Mouse (Mus musculus): ENCODE measurements at regions not wholly inside any gene's neighbourhood (a gene's known extent, or its start where the extent isn't known, plus 50 kb on each side); places are given as distances from the start of the nearest gene placed in this dataset.

GRCm38 (mm10) chr2:48414596-48415481 is 399.1 kb upstream of the Acvr2a start:
- DNase-seq (ENCODE audit: low read depth, low spot score), result no peak
- TF ChIP-seq MAFK (IDR thresholded peaks at IDR 0.05; ENCODE audit: insufficient read depth, low read depth, low read length) (no peak), CHD2 (IDR thresholded peaks at IDR 0.05; ENCODE audit: low read depth, low read length) (no peak), HCFC1 (IDR thresholded peaks at IDR 0.05; ENCODE audit: borderline replicate concordance, insufficient read depth, low read length) (no peak), ZNF384 (IDR thresholded peaks at IDR 0.05; ENCODE audit: low read depth, low read length) (no peak), ZC3H11A (IDR thresholded peaks at IDR 0.05; ENCODE audit: borderline replicate concordance, low read depth, low read length) (no peak)
- Histone ChIP-seq H3K4me1 (ENCODE audit: control insufficient read depth in 2 of 2, insufficient read depth in 2 of 2, low read length in 2 of 2, poor library complexity in 1 of 2) (peaks cover 0 to 2% of the 10 kb centered on the region in 2 experiments; a peak in 1 of 4 replicates), H3K36me3 (ENCODE audit: control insufficient read depth, insufficient read depth, low read length, poor library complexity, severe bottlenecking) (no peaks in the 10 kb centered on the region), H3K9ac (ENCODE audit: insufficient read depth, low read depth, low read length, poor library complexity, severe bottlenecking) (no peak overlapping the region), H3K27ac (ENCODE audit: insufficient read depth, low read depth, low read length, poor library complexity, severe bottlenecking) (no peak overlapping the region), H3K4me3 (ENCODE audit: insufficient read depth in 1 of 2, low read depth in 1 of 2, low read length in 2 of 2, poor library complexity in 1 of 2, severe bottlenecking in 1 of 2) (no peak overlapping the region), H3K9me3 (ENCODE audit: control insufficient read depth, insufficient read depth, low read depth, low read length) (no peaks in the 10 kb centered on the region)
- in situ Hi-C loops (cut with MboI; ENCODE audit: low sequenced_read_pairs in 2 of 2, unreplicated experiment in 2 of 2), result no loop called here

- in situ Hi-C loops (cut with MboI; ENCODE audit: low sequenced_read_pairs in 2 of 2, unreplicated experiment in 2 of 2), result no loop called here
- no peak overlapping the region for H3K4me3 ChIP-seq (ENCODE audit: insufficient read depth in 1 of 2, low read depth in 1 of 2, low read length in 2 of 2, poor library complexity in 1 of 2, severe bottlenecking in 1 of 2)
- H3K9me3 ChIP-seq (ENCODE audit: control insufficient read depth, insufficient read depth, low read depth, low read length), result no peaks in the 10 kb centered on the region
- TF ChIP-seq ZNF384 (IDR thresholded peaks at IDR 0.05; ENCODE audit: low read depth, low read length) (no peak), HCFC1 (IDR thresholded peaks at IDR 0.05; ENCODE audit: borderline replicate concordance, insufficient read depth, low read length) (no peak), ZC3H11A (IDR thresholded peaks at IDR 0.05; ENCODE audit: borderline replicate concordance, low read depth, low read length) (no peak)
- no peak overlapping the region for H3K27ac ChIP-seq (ENCODE audit: insufficient read depth, low read depth, low read length, poor library complexity, severe bottlenecking)
- no peak overlapping the region for H3K9ac ChIP-seq (ENCODE audit: insufficient read depth, low read depth, low read length, poor library complexity, severe bottlenecking)
- peaks cover 0 to 2% of the 10 kb centered on the region in 2 experiments; a peak in 1 of 4 replicates for H3K4me1 ChIP-seq (ENCODE audit: control insufficient read depth in 2 of 2, insufficient read depth in 2 of 2, low read length in 2 of 2, poor library complexity in 1 of 2)
- H3K36me3 ChIP-seq (ENCODE audit: control insufficient read depth, insufficient read depth, low read length, poor library complexity, severe bottlenecking), result no peaks in the 10 kb centered on the region
- DNase-seq (ENCODE audit: low read depth, low spot score), result no peak
Observed at GRCm38 (mm10) chr2:48416207-48416750, 397.6 kb upstream of the Acvr2a start.

DNA sequence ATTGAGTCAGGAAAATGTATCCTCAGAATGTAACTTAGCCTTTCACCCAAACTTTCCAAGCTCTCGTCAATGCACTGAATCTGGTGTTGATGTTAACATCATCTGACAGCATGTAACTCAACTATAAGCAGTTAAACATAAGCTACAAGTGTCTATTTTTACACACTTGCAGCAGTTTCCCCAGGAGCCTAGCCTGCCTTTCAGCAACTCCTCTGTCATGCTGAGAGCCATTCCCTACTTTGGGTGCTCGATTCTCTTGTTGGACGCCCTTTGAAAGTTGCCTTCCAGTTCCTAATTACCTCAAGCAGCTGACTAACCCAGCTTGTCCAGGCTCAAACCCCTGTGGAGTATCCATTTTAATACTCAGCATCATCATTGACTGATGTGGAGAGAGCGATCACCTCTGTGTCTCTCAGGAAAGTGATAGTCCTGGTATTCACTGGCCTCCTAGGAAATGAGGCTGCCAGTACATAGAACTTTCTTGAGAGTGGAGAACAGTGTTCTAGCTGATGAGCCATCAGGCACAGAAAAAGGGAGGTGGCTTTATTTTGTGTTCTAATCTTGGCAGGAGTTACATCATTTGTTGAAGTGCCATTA is 396.8 kb upstream of the Acvr2a start:
- no peak for TF ChIP-seq CHD2 (IDR thresholded peaks at IDR 0.05; ENCODE audit: low read depth, low read length)
- TF ChIP-seq ZC3H11A (IDR thresholded peaks at IDR 0.05; ENCODE audit: borderline replicate concordance, low read depth, low read length), result no peak
- TF ChIP-seq HCFC1 (IDR thresholded peaks at IDR 0.05; ENCODE audit: borderline replicate concordance, insufficient read depth, low read length), result no peak
- TF ChIP-seq ZNF384 (IDR thresholded peaks at IDR 0.05; ENCODE audit: low read depth, low read length), result no peak
- TF ChIP-seq MAFK (IDR thresholded peaks at IDR 0.05; ENCODE audit: insufficient read depth, low read depth, low read length), result no peak
- Histone ChIP-seq H3K9me3 (ENCODE audit: control insufficient read depth, insufficient read depth, low read depth, low read length) (no peaks in the 10 kb centered on the region), H3K36me3 (ENCODE audit: control insufficient read depth, insufficient read depth, low read length, poor library complexity, severe bottlenecking) (no peaks in the 10 kb centered on the region), H3K4me3 (ENCODE audit: insufficient read depth in 1 of 2, low read depth in 1 of 2, low read length in 2 of 2, poor library complexity in 1 of 2, severe bottlenecking in 1 of 2) (no peak overlapping the region), H3K9ac (ENCODE audit: insufficient read depth, low read depth, low read length, poor library complexity, severe bottlenecking) (no peak overlapping the region), H3K27ac (ENCODE audit: insufficient read depth, low read depth, low read length, poor library complexity, severe bottlenecking) (no peak overlapping the region), H3K4me1 (ENCODE audit: control insufficient read depth in 2 of 2, insufficient read depth in 2 of 2, low read length in 2 of 2, poor library complexity in 1 of 2) (peaks cover 0 to 2% of the 10 kb centered on the region in 2 experiments; a peak in 1 of 4 replicates)
- in situ Hi-C loops (cut with MboI; ENCODE audit: low sequenced_read_pairs in 2 of 2, unreplicated experiment in 2 of 2), result no loop called here
- DNase-seq (ENCODE audit: low read depth, low spot score), result no peak

GRCm38 (mm10) chr2:48420791-48421190 is 393.1 kb upstream of the Acvr2a start:
- Histone ChIP-seq H3K9me3 (ENCODE audit: control insufficient read depth, insufficient read depth, low read depth, low read length) (no peaks in the 10 kb centered on the region), H3K4me3 (ENCODE audit: insufficient read depth in 1 of 2, low read depth in 1 of 2, low read length in 2 of 2, poor library complexity in 1 of 2, severe bottlenecking in 1 of 2) (no peak overlapping the region), H3K27ac (ENCODE audit: insufficient read depth, low read depth, low read length, poor library complexity, severe bottlenecking) (no peak overlapping the region), H3K4me1 (ENCODE audit: control insufficient read depth in 2 of 2, insufficient read depth in 2 of 2, low read length in 2 of 2, poor library complexity in 1 of 2) (no peaks in the 10 kb centered on the region), H3K9ac (ENCODE audit: insufficient read depth, low read depth, low read length, poor library complexity, severe bottlenecking) (no peak overlapping the region), H3K36me3 (ENCODE audit: control insufficient read depth, insufficient read depth, low read length, poor library complexity, severe bottlenecking) (no peaks in the 10 kb centered on the region)
- TF ChIP-seq ZC3H11A (IDR thresholded peaks at IDR 0.05; ENCODE audit: borderline replicate concordance, low read depth, low read length), result no peak
- no peak for TF ChIP-seq ZNF384 (IDR thresholded peaks at IDR 0.05; ENCODE audit: low read depth, low read length)
- TF ChIP-seq HCFC1 (IDR thresholded peaks at IDR 0.05; ENCODE audit: borderline replicate concordance, insufficient read depth, low read length), result no peak
- no peak for TF ChIP-seq CHD2 (IDR thresholded peaks at IDR 0.05; ENCODE audit: low read depth, low read length)
- TF ChIP-seq MAFK (IDR thresholded peaks at IDR 0.05; ENCODE audit: insufficient read depth, low read depth, low read length), result no peak
- in situ Hi-C loops (cut with MboI; ENCODE audit: low sequenced_read_pairs in 2 of 2, unreplicated experiment in 2 of 2), result no loop called here
- DNase-seq (ENCODE audit: low read depth, low spot score), result no peak
